Mouse (Mus musculus) heart, postnatal 0 days (tissue): ENCODE measurements around the gene Sept14.

Experiments used
- CTCF ChIP-seq: IDR thresholded peaks from 2 replicates; pipeline ENCODE4 v1.5.1; 2016; ENCODE audit warnings: antibody characterized with exemption, control low read depth, low read depth
- EP300 ChIP-seq: IDR thresholded peaks from 2 replicates; pipeline ENCODE4 v1.6.1; 2016; ENCODE audit warnings: antibody characterized with exemption, low read depth

DNA sequence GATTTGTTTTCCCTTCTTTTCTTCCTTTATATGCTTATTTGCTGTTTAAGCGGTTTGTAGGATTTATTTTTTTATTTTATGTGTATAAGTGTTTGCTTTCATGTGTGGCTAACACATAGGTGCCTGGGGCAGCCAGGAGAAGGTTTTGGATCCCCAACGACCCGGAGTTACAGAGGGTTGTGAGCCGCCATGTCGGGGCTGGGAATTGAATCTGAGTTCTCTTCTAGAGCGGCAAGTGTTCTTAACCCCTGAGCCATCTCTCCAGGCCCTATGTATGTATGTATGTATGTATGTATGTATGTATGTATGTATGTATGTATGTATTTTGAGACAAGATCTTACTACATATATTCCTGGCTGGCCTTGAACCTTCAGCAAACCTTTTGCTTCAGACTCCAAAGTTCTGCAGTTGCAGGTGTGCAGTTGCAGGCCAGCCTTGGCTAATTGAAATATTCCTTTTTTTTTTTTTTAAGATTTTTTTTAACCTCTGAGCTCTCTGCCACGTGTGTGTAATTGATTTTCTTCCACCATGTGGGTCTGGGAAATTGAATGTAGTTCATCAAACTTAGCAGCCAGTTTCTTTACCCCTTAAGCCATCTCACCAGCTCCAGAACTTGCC is 17.6 kb upstream of the Sept14 start:
- TF ChIP-seq CTCF (no peak), EP300 (no peak)
